Mouse (Mus musculus) cerebellum, postnatal 36 days (tissue): Measurements from ENCODE around the gene Onecut1.

Experiments
- DNase-seq, 2 experiments: peaks; one replicate each; pipeline ENCODE4 v3.0.0; 2021 to 2022; ENCODE audit warnings: mixed read lengths in 2 of 2

Gene Onecut1

DNA sequence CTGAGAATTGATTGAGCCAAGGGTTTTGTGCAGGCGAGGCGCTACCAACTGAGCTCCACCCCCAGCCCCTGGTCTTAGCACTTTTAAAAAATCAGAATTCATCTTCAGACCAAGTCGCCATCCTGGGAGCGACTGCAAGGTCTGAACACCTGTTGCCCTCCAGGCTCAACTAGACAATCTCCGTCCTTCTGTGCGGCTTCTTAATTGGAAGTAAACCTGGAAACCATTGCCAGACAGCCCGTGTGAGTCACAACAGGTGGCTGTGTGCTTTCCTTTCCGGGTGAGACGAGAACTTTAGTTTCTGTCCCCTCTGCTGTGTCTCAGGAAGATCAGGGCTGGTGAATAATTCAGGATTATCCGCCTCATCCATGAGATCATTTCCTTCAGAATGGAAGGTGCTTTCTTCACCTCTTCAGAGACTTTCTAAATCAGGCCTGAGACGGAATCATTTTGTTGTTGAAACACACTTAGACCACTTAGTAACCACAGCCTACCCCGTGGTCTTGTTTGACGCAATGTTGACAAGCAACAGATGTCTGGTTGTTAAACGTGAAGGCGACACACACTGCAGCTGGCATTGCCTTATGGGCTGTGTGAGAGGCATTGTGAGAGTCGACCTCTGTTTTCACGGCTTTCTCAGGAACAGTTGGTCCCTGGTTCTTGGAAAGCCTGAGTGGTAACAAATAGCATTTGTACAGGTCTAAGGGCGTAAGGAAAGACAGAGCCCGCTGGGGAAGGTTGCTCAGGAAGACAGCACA is 51.1 kb downstream of the Onecut1 start:
- no peak for DNase-seq

DNA sequence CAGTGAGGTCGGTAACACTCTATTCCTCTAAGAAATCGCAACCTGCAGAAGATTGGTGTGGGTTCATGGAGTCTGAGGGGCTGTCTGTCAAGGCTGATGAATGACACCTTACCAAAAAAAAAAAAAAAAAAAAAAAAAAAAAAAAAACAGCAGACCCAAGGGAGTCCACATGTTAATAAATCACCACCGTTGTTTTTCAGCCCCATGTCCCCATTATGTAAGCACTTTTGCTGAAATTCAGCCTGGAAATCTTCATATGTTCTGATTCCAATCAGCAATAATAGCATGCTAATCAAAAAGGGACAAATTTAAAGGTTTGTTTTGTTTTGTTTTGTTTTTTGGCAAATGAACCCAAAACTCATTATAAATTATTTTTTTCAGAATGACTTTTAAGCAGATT is 53.9 kb downstream of the Onecut1 start:
- DNase-seq = no peak

DNA sequence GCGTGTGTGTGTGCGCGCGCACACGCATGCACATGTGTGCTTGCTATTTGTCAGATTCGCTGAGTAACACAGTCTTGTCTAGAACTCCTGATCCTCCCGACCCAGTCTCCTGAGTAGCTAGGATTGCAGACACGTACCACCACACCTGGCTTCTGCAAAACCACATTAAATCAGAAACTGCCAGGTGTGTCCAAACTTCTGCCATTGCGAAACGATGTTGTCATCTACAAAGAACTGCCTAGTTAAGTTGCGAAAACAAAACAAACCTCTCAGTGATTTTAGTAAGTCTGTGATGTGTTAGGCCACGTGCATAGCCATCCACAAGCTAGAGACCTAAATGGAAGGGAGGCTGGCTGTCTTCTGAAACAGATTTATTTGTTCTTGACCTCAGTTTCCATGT is 58.7 kb downstream of the Onecut1 start:
- DNase-seq = no peak

DNA sequence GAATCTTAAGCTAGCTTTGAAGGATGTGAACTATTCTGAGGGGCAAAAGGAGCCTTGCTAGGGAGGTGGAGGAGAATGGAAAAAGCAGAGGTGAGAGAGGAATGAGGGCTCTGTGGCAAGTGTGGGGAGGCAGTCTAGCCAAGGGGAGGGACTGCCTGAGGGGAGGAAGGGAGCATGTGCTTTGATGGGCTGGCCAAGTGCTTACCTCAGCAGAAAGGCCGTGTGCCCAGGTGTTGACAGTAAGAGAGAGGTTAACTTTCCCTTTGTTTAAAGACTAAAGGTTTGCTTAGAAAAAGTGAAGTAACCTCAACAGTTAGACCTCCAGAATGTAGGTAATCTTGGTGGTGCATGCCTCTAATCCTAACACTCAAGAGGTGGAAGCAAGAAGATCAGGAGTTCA is 59.7 kb downstream of the Onecut1 start:
- no peak for DNase-seq

DNA sequence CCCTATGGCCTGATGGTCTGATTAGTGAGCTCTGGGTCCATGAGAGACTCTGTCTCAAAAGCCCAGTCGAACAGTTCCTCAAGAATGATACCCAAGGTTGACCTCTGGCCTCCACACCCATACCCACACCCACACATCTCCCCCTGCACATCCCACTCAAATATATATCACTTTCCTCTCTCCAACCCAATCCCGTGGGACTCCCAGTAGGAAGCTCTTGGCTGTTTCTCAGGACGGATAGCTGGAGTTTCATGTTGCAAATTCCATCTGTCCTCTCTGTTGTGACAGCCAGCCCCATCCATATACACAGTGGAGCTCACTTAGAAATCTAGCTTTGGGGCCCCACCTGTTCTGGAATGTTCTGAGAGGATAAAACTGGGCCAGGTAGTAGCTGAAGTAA is 61.2 kb downstream of the Onecut1 start:
- DNase-seq = no peak

DNA sequence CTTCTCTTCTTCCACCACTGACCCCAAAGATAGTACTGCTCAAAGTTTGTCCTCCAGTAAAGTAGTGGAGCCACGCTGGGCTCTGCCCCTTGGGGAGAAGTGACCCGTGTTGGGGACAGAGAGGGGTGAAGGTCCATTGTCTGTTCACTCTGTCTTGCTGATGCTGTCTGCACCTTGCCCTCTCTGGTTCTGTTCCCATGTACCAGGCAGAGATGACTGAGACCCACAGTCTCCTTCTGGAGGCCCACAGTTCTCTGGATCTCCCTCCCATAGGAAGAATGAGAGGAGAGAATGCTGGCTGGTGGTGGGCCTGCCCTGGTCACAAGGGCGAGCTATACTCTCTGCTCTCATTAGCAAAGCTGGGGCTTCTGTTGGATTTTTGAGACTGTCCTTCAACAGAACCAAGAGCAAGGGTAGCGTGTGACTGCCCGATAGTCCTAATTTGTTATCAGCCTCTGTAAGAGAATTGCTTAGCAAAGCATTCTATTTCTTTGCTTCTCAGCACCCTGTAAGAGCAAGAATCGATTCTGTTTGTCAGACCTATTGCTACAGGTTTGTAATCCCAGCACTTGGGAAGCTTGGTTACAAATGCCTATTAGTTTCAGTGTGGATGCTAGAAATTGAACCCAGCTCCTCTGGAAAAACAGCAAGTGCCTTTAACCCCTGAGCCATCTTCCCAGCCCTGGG is 61.7 kb downstream of the Onecut1 start:
- no peak for DNase-seq

DNA sequence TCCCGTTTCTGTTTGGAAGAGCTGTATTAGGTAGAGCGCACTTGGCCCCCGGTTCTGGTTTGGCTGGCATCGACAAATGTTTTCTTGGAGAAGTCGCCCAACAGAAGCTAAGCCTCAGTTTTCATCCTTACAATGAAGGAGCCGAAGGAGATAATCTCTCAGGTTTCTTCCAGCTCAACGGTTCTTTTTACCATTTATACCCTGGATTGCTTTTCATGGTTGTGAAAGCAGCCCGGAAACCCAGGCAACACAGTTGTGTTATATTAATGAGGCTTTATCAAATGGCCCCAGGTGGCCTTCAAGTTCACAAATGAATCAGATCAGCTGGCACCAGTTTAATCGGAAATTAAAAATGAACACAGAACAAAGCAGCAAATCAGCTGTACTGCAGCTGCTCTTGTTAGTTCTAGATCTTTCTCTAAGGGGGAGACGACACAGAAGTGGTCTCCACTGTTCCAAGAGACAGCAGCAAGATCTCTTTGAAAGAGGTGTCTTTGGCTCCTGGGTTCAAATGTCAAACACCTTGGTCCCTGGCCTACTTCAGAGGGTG is 63.6 kb downstream of the Onecut1 start:
- DNase-seq = no peak

DNA sequence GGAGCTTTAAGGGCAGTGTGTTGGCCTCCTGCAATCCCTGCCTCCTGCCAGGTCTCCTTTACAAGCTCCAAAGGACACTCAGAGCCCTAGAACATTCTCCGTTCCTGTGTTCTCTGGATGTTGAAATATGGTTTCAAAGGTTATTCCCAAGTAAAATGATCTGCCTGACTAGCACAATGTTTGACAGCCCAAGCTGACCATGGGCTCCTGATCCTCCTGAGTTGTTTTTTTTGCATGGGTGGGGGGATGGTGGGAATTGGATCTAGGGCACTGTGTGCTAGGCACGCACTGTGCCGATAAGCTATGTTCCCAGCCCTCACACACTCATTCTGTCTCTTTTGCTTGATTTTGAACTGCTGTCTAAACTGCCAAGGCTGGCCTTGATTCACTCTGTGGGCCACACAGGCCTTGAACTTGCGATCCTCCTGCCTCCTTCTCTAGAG is 68.3 kb downstream of the Onecut1 start:
- no peak for DNase-seq

DNA sequence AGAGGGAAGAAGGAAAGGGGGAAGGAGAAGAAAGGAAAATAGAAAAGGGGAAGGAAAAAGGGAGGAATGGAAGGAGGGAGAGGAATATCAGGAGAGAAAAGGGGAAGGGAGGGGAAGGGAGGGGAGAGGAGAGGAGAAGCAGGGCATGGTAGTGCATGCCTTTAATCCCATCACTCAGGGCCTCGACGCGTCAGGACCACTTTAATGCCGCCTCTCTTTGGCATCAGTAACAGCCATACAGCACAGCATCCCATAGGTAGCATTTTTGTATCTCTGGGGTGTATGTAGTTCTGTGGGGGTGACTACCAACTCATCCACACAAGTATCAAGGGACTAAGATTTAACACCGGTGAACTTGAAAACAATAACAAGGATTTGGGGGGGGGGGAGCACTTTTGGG is 68.9 kb downstream of the Onecut1 start:
- no peak for DNase-seq

DNA sequence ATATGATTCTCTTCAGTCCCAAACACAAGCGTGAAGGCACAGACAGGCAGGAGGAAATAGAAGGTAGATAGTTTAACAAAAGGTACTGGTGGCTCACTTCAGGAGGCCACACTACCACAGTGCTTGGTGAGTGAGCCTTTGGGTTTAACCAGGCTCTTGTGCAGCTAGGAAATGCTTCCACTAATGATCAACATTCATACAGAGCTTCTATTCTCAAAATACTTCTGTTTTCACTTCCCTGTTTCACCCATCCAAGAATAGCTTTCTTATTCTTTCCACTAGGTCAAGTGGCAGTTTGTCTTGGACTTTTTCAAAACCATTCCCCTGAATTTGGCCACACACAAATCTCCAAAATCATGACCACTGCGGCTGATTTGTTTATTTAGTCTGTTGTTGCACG is 73.6 kb downstream of the Onecut1 start:
- no peak for DNase-seq

DNA sequence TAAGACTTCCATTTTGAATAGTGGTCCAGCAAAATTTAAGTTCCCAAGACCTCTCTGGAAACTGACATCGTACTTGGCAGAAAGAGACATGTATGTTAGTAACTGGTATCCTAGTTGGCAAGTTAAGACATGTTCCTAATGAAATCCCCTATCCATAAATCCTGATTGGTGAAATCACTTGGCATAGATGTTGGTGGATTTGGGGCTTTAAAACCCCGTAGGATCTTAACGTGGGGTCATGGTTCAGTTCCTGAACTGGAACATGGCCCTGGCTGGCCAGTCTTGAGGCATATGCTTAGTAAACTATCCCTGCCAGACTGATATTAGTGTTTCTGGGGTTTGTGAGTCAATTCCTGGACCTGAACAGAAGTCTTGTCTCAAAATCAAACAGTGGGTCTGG is 76.0 kb downstream of the Onecut1 start:
- no peak for DNase-seq

DNA sequence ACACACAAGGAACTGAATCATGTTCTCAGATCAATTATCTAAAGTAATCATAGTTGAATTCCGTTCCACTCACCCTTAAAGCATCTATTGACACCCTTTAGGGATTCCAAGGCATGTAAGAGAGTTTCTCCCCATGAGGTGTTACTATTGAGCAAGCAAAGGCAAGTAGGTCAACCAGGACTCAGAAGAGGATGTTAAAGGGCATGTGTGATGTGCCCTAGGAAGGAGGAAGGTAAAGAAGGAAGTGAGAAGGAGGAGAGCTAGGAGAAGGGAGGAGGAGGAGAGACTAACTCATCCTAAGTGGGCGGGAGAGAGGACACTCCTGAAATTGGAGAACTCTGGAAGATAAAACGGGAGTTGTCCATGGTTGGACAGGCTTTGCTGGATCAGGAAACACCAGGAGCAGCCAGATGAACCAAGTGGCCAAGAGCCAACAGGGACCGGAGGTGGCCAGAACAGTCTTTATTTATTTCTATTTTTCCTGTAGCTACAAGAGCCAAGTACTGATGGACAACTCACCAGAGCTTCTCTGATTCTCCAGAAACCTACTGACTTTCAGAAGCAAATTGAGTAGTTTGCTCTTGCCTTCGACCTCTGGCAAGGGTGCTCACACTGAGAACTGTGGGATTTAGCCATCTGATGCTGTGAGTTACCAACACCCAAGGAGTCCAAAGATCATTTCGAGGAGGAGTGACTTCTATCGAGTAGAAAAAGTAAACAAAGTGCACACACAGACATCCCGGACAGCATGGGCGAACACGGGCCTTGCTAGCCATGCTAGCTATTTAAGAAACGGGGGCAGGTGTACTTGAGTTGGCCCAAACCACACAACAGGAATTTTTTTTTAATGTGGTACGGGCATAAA is 77.2 kb downstream of the Onecut1 start:
- no peak for DNase-seq
